Mouse (Mus musculus) CH12.LX (cell line): ENCODE results near the gene Myo1h. TPM values are rescaled to one million over a fixed set of nuclear protein-coding genes. Genes with fewer than 3 reads are reported as not detected.

ENCODE experiments used
- DNase-seq: peaks from one replicate; pipeline ENCODE4 v3.0.0-alpha.2; 2013; ENCODE audit errors: extremely low read depth
- H3K27ac ChIP-seq: 2 replicates; pipeline ENCODE4 v1.5.1; 2012; ENCODE audit warnings: low read depth, mild to moderate bottlenecking, control low read depth, moderate library complexity; ENCODE audit not compliant: insufficient read depth
- H3K27me3 ChIP-seq: replicated peaks from 2 replicates; pipeline ENCODE3; 2012; ENCODE audit warnings: inconsistent platforms
- H3K36me3 ChIP-seq, 2 experiments: replicated peaks in 1 of 2; 2 replicates each; pipeline versions ENCODE3 to v1.6.1; 2012; ENCODE audit warnings: inconsistent platforms in 1 of 2, low read length in 1 of 2, mild to moderate bottlenecking in 1 of 2, mixed read lengths in 1 of 2, moderate library complexity in 1 of 2; ENCODE audit not compliant: control insufficient read depth in 1 of 2, insufficient read depth in 1 of 2
- H3K4me1 ChIP-seq, 2 experiments: 2 replicates each; pipeline ENCODE4 v1.6.1; 2012; ENCODE audit warnings: inconsistent platforms in 1 of 2, moderate library complexity in 1 of 2; ENCODE audit not compliant: insufficient read depth in 2 of 2, control insufficient read depth in 1 of 2
- H3K4me2 ChIP-seq: 2 replicates; pipeline ENCODE4 v1.6.1; 2012; ENCODE audit warnings: low read depth, mild to moderate bottlenecking, control low read depth; ENCODE audit not compliant: poor library complexity, insufficient read depth, severe bottlenecking
- H3K4me3 ChIP-seq, 3 experiments: fragments of 150-350 bp in 1 of 3; sonication (generic) in 1 of 3; replicated peaks in 1 of 3; 2 replicates each; pipeline versions ENCODE3 to v1.5.1; 2011 to 2012; ENCODE audit warnings: low read depth in 2 of 3, low read length in 2 of 3, mild to moderate bottlenecking in 2 of 3, moderate library complexity in 2 of 3, control low read depth in 1 of 3, improper control_type of control experiment in 1 of 3, inconsistent platforms in 1 of 3, mixed read lengths in 1 of 3; ENCODE audit not compliant: poor library complexity in 1 of 3
- H3K79me2 ChIP-seq: replicated peaks from 2 replicates; pipeline ENCODE4 v1.6.1; 2012; ENCODE audit warnings: mild to moderate bottlenecking, moderate library complexity; ENCODE audit not compliant: control insufficient read depth, poor library complexity, insufficient read depth, severe bottlenecking; ENCODE audit errors: extremely low read depth
- H3K9ac ChIP-seq: 2 replicates; pipeline ENCODE4 v1.6.1; 2012; ENCODE audit warnings: low read depth, mild to moderate bottlenecking, control low read depth, moderate library complexity; ENCODE audit not compliant: insufficient read depth
- H3K9me3 ChIP-seq: replicated peaks from 2 replicates; pipeline ENCODE3; 2012; ENCODE audit warnings: low read length, inconsistent platforms, mixed read lengths
- BHLHE40 ChIP-seq: IDR thresholded peaks from 2 replicates; pipeline ENCODE4 v1.6.1; 2011; ENCODE audit warnings: mild to moderate bottlenecking, low read depth, low read length, improper control_type of control experiment
- CHD1 ChIP-seq: IDR thresholded peaks from 2 replicates; pipeline ENCODE4 v1.6.1; 2012; ENCODE audit warnings: low read depth, low read length, improper control_type of control experiment, inconsistent platforms
- CHD2 ChIP-seq: IDR thresholded peaks from 2 replicates; pipeline ENCODE4 v1.6.1; 2011; ENCODE audit warnings: low read length, improper control_type of control experiment
- GABPA ChIP-seq: IDR thresholded peaks from 2 replicates; pipeline ENCODE4 v1.6.1; 2012; ENCODE audit warnings: low read depth, low read length, improper control_type of control experiment, inconsistent platforms; ENCODE audit not compliant: insufficient replicate concordance
- IRF4 ChIP-seq: IDR thresholded peaks from 2 replicates; pipeline ENCODE4 v1.6.1; 2014; ENCODE audit warnings: low read depth, mild to moderate bottlenecking, inconsistent platforms, low read length, improper control_type of control experiment
- JUN ChIP-seq: IDR thresholded peaks from 2 replicates; pipeline ENCODE4 v1.6.1; 2011; ENCODE audit warnings: low read depth, mild to moderate bottlenecking, low read length, improper control_type of control experiment, moderate library complexity; ENCODE audit not compliant: insufficient read depth
- MAFK ChIP-seq: IDR thresholded peaks from 2 replicates; pipeline ENCODE4 v1.6.1; 2011; ENCODE audit warnings: low read length, improper control_type of control experiment; ENCODE audit not compliant: insufficient replicate concordance
- MAX ChIP-seq: IDR thresholded peaks from 2 replicates; pipeline ENCODE4 v1.6.1; 2011; ENCODE audit warnings: low read length, improper control_type of control experiment
- MEF2A ChIP-seq: IDR thresholded peaks from 2 replicates; pipeline ENCODE4 v1.6.1; 2014; ENCODE audit warnings: low read depth, mild to moderate bottlenecking, inconsistent platforms, low read length, improper control_type of control experiment, borderline replicate concordance
- NELFE ChIP-seq: IDR thresholded peaks from 2 replicates; pipeline ENCODE4 v1.6.1; 2011; ENCODE audit warnings: low read depth, low read length, improper control_type of control experiment
- PAX5 ChIP-seq: IDR thresholded peaks from 2 replicates; pipeline ENCODE4 v1.6.1; 2012; ENCODE audit warnings: low read length, inconsistent platforms, mixed read lengths
- RCOR1 ChIP-seq: conservative IDR thresholded peaks from 2 replicates; pipeline ENCODE4 v1.6.1; 2012; ENCODE audit warnings: low read depth, mild to moderate bottlenecking, inconsistent platforms, low read length, improper control_type of control experiment
- TBP ChIP-seq: conservative IDR thresholded peaks from 2 replicates; pipeline ENCODE4 v1.6.1; 2011; ENCODE audit warnings: low read depth, low read length, improper control_type of control experiment
- UBTF ChIP-seq: IDR thresholded peaks from 2 replicates; pipeline ENCODE4 v1.6.1; 2012; ENCODE audit warnings: low read depth, mild to moderate bottlenecking, inconsistent platforms, low read length, improper control_type of control experiment, moderate library complexity
- ZKSCAN1 ChIP-seq: IDR thresholded peaks from 2 replicates; pipeline ENCODE4 v1.6.1; 2012; ENCODE audit warnings: low read depth, inconsistent platforms, low read length, improper control_type of control experiment, borderline replicate concordance
- ZMIZ1 ChIP-seq: IDR thresholded peaks from 2 replicates; pipeline ENCODE4 v1.6.1; 2012; ENCODE audit warnings: low read depth, mild to moderate bottlenecking, inconsistent platforms, low read length, improper control_type of control experiment
- dilution Hi-C: fragments of 300-500 bp; cut with MboI; formaldehyde crosslinking; loops from 2 replicates; pipeline ENCODE4 v1.14.3; 2020; ENCODE audit warnings: low sequenced_read_pairs; ENCODE audit not compliant: extremely low pct_unique_long_range_greater_than_20kb, extremely low pct_ligation_motif_present
- in situ Hi-C: fragments of 300-500 bp; cut with MboI; formaldehyde crosslinking; loops from 3 replicates; pipeline ENCODE4 v1.14.3; 2019; ENCODE audit warnings: low sequenced_read_pairs, low pct_ligation_motif_present, low pct_unique_long_range_greater_than_20kb, mixed read lengths
- polyA plus RNA-seq: library from polyadenylated mRNA; unstranded; fragments of >175 nt; gene quantifications from 2 replicates; pipeline ENCODE4 v1.2.1, GENCODE M21; 2012; ENCODE audit warnings: low read depth; ENCODE audit not compliant: insufficient read length
- total RNA-seq, 2 experiments: library from RNA; depleted of rRNA; stranded (reverse); fragments of 300-350 nt in 1 of 2; fragments of >200 nt in 1 of 2; gene quantifications; 2 replicates each; pipeline ENCODE4 v1.2.3; 2012 to 2014

Myo1h gene
- total and polyA plus RNA-seq, 3 experiments: 1.1 to 4.4 (median 1.8) TPM

DNA sequence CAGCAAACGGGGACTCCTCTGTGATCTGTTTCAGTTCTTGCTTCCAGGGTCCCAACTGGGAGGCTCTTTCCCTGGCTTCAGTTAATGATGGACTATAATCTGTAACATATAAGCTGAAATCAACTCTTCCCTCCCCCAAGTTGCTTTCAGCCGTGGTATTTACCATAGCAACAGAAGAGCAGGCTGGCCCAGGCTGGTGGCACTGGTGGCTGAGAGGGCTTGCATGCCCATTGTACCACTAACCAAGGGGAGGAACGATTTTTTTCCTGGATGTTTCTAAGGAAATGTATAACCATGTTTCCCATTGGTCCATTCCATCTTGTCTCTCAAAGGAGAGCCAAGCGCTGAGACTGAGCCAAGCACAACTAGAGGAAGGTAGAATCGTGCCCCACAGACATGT, 570 bp upstream of the Myo1h start:
- Histone ChIP-seq H3K4me3 (no peak overlapping the region), H3K9ac (no peak overlapping the region), H3K27me3 (no peaks in the 10 kb centered on the region), H3K27ac (no peak overlapping the region), H3K4me2 (no peak overlapping the region), H3K79me2 (no peaks in the 10 kb centered on the region), H3K9me3 (no peaks in the 10 kb centered on the region), H3K4me1 (peaks cover 0 to 17% of the 10 kb centered on the region in 2 experiments; a peak in 2 of 4 replicates), H3K36me3 (no peaks in the 10 kb centered on the region)
- dilution Hi-C loops (no loop called here), in situ Hi-C loops (no loop called here)
- no peak for TF ChIP-seq TBP
- TF ChIP-seq MEF2A: no peak
- TF ChIP-seq JUN: no peak
- TF ChIP-seq RCOR1: no peak
- TF ChIP-seq PAX5: no peak
- no peak for TF ChIP-seq CHD2
- TF ChIP-seq IRF4: no peak
- no peak for TF ChIP-seq GABPA
- DNase-seq: no peak

DNA sequence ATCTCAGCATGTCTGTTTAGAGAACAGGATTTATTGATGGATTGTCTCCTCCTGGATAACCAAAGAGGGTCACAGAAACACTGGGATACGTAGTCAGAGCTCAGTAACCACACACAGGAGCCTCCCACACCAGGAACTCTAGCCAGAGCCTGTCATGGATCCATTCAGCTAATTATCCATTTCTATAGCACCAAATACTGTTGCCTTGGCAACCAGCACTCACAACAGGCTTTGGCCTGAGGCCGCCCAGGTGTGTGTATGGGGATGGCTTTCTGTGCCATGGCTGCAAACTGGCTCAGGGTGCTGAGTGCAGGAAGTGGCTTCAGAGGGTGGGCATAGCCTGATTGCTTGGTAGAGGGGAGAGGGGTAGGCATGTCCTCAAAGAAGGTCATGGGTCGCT, 1.0 kb downstream of the Myo1h start:
- Histone ChIP-seq H3K79me2 (no peaks in the 10 kb centered on the region), H3K4me2 (no peak overlapping the region), H3K36me3 (no peaks in the 10 kb centered on the region), H3K9ac (no peak overlapping the region), H3K27ac (no peak overlapping the region), H3K27me3 (no peaks in the 10 kb centered on the region), H3K4me1 (peaks cover 0 to 11% of the 10 kb centered on the region in 2 experiments; a peak in 2 of 4 replicates), H3K4me3 (no peak overlapping the region), H3K9me3 (no peaks in the 10 kb centered on the region)
- in situ Hi-C loops: no loop called here
- TF ChIP-seq MAFK (no peak), ZMIZ1 (no peak), TBP (no peak), MAX (no peak), RCOR1 (no peak), GABPA (no peak), IRF4 (no peak), MEF2A (no peak), CHD2 (no peak), NELFE (no peak), CHD1 (no peak), JUN (no peak), ZKSCAN1 (no peak), UBTF (no peak), BHLHE40 (no peak)
- no peak for DNase-seq
- dilution Hi-C loops: no loop called here
